In genomic region chr14:97293109-97293508, GRCm38 (mm10) we compare ENCODE assay signal across 17 mouse cellular contexts.
"Had no signal": no experiment of that assay in that cellular context is flagged by ENCODE, and none has a peak within 500 bp of the region (broad histone marks: within the 10 kb centered on the region; RNA-seq: fewer than 3 reads in every experiment).

No protein-coding gene starts in this region.

- DNase-seq: kidney, adult 18-20 months; kidney, postnatal 14 days; lung, adult 2 months; lung, postnatal 14 days; right cerebral cortex, postnatal 14 days; thymus, adult 2 months; thymus, postnatal 25 days had no signal

- H3K9ac ChIP-seq: kidney, embryonic 15.5 days; liver, embryonic 15.5 days; neural tube, embryonic 12.5 days; stomach, embryonic 15.5 days had no signal

- H3K9me3 ChIP-seq: kidney, embryonic 15.5 days; limb, embryonic 10.5 days; liver, embryonic 15.5 days; megakaryocyte, embryonic 14.5 days; neural tube, embryonic 12.5 days; stomach, embryonic 15.5 days had no signal

- H3K4me1 ChIP-seq: kidney, embryonic 15.5 days; limb, embryonic 10.5 days; liver, embryonic 15.5 days; neural tube, embryonic 12.5 days; stomach, embryonic 15.5 days had no signal

- H3K27ac ChIP-seq: kidney, embryonic 15.5 days; left cerebral cortex, adult 2 months; limb, embryonic 10.5 days; liver, embryonic 15.5 days; macrophage; neural tube, embryonic 12.5 days; stomach, embryonic 15.5 days had no signal

- H3K4me2 ChIP-seq: kidney, embryonic 15.5 days; liver, embryonic 11.5 days; liver, embryonic 15.5 days; midbrain, embryonic 11.5 days; neural tube, embryonic 12.5 days; stomach, embryonic 15.5 days had no signal

- H3K36me3 ChIP-seq: kidney, embryonic 15.5 days; limb, embryonic 10.5 days; liver, embryonic 15.5 days; neural tube, embryonic 12.5 days; stomach, embryonic 15.5 days had no signal

- H3K27me3 ChIP-seq: kidney, embryonic 15.5 days; liver, embryonic 15.5 days; megakaryocyte, embryonic 14.5 days; neural tube, embryonic 12.5 days; stomach, embryonic 15.5 days had no signal

- H3K4me3 ChIP-seq: kidney, embryonic 15.5 days; left cerebral cortex, adult 2 months; limb, embryonic 10.5 days; liver, embryonic 15.5 days; megakaryocyte, embryonic 14.5 days; neural tube, embryonic 12.5 days; stomach, embryonic 15.5 days had no signal
